Mouse (Mus musculus) T-helper 1 cell (primary cell): ENCODE measurements at regions not wholly inside any gene's neighbourhood (a gene's known extent, or its start where the extent isn't known, plus 50 kb on each side); places are given as distances from the start of the nearest gene placed in this dataset.

ENCODE experiments used
- in situ Hi-C: fragments of 300-600 bp; cut with MboI, MseI; formaldehyde crosslinking; loops from one replicate; pipeline ENCODE4 v1.15.1; 2025; ENCODE audit warnings: high pct_unique_total_duplicates

DNA sequence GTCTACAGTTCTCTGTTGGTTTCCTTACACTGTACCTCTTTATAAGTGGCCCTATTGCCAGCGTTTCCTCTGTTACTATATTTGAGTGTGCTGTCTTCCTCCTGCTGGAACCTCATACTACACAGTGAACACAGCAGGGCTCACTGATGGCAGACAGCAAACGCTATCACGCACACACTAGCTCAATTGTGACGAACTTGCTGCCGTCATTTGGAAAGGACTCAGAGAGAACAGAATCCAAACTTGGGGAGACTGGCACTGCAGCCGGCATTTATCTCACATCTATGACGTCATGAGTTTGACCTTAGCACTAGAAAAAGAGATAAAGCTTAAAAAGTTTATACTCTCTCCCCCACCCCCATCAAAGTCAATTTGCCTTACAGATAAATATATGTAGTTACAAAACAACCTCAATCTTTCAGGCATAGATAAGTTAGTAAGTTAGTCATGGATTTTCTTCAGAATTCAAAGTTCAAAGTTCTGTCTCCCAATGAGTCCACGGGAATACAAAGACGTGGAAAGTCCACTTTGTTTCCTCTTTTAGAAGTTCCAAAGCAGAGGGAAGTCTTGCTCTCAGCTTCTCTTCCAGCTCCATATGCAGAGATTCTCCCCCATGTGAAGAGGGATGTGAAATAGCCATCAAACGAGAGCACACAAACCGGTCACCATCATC is 196.8 kb downstream of the Sptssa start:
- in situ Hi-C loops, result no loop called here

DNA sequence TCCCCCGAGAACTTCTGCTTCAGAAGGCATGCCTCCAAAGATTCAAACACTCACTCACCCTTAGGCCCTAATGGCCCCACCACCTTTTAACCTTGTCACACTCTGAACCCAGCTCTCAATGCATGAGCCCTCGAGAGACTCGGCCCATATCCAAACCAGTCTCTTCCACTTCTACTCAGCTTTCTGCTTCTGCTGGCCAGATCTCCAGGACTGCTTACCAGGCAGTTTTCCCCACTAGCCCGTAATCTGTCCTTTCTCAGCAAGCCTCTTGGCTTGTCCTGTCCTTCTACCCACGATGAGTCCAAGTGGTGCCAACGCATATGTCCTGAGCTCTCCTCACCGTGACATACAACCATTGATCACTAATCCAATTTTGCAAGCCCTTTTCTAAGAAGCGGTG is 199.6 kb downstream of the Sptssa start:
- in situ Hi-C loops, result no loop called here

DNA sequence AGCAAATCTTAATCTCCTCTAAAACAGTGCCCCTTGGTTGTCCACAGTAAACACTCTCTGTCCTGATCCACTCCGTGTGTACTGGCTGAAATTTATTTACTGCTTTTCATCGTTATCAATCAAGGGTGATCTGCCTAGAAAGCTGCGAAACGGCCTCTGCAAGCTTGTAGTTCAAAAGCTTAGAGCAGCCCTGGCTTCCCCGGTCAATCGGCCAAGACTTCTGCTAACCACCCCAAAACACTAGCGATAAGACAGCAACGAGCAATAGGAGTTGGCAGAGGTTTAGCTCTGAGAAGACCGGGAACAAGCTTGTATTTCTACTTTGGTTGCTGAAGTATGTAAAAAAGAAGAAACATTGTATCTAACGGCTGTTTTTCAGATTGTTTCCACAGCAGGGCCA is 201.8 kb downstream of the Sptssa start:
- in situ Hi-C loops, result no loop called here

DNA sequence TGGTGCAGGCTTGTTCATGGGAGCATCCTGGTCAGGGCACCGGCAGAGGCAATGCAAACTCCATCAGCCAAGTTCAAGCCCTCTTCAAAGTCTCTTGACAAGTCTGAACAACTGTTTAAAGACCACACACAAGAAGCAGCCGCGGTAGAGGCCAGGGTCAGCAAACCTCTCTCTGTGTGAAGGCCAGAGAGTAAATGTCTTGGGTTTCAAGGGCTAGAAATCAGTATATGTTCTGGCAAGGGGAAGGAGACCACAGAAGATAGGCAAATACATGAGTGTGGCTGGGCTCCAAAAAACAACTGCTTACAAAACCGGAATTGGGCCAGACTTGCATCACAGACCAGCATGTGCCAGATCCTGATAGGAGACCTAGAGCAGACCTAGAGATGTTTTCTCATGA is 203.0 kb downstream of the Sptssa start:
- in situ Hi-C loops, result no loop called here

DNA sequence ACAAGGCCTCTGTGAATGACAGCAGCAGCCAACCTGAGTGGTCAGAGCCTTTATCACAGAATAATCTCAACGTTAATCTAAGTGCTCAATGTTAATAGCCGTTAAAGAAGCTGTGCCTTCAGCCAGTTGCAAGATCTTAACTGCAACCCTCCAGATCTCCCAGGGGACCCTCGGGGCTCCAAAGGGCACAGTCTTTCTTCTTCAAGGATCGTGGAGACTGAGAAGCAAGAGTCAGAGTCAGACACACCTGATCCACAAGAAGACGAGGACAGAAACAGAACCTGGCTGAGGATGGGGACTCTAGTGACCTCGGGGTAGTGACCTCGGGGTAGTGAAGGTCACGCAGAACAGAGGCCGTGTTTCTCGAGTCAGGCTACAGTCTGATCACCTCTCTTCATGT is 206.0 kb downstream of the Sptssa start:
- in situ Hi-C loops, result no loop called here

DNA sequence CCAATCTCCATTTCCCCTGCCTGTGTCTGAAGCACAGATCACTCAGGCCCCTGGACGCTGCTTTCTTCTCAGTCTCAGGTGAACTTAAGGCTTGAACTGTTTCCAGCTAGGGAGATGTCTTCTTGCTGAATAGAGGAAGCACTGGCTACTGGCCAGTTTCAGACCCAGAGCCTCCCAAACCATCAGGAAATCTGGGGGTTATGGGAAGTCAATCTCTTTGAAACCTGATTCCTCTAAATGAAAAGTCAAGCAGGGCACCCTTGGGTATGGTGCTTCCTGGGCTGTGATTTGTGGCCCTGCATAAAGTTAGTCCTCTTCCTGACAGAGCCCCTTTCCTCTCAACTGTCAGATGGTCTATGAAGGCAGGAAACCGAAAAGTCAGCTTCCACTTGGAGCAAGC is 208.2 kb downstream of the Sptssa start:
- in situ Hi-C loops, result no loop called here

DNA sequence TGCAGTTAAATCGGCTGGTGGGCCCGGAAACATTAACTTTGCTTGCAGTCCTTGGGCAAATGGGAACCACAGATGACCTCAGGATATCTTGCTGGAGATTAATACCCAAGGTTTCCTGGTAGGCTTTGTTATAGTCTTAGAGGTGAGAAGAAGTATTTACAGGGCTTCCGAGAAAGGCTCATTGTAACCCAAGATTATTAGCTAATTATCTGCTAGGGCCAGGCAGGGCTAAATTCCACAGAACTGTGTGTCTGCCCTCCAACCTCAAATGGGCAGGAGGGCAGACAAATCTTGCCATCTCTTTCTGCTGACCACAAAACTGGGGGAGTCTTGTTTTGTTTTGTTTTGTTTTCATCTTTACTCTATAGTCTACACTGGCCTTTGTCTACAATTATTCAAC is 209.0 kb downstream of the Sptssa start:
- in situ Hi-C loops, result no loop called here

DNA sequence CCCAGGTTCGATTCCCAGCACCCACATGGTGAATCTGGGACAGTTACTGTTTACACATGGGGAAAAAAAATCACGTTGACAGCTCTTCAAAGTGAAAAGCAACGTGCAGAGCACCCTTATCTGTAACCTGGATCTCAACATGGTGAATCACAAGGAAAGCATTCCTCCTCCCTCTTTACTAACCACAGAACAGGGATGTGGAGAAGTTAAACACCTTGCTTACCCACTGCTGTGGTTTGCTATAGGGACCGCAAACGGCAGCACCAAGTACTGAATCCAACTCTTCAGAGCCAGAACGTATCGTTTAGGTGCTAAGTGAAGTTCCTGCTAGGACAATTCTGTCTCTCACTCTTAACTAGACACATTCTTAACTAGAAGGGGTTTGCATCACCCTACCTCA is 210.0 kb downstream of the Sptssa start:
- in situ Hi-C loops, result no loop called here

DNA sequence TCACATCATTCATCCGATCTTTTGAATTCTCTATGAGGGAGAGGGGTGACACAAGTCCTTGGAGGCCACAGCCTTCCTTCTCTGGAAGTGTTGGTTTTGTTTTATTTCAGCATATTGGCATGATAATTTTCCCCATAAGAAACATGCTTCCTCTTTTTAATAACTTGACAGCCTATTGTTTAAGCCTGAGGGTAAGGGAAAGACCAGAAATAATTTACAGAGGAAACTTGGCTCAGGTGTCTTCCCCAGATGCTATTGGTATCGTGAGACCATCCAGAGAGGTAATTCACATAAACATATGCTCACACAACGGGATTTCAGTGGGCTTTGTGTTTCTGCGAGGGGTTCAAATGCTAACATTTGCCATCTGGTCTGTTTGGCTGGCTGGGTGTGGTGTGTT is 212.0 kb downstream of the Sptssa start:
- in situ Hi-C loops, result no loop called here

DNA sequence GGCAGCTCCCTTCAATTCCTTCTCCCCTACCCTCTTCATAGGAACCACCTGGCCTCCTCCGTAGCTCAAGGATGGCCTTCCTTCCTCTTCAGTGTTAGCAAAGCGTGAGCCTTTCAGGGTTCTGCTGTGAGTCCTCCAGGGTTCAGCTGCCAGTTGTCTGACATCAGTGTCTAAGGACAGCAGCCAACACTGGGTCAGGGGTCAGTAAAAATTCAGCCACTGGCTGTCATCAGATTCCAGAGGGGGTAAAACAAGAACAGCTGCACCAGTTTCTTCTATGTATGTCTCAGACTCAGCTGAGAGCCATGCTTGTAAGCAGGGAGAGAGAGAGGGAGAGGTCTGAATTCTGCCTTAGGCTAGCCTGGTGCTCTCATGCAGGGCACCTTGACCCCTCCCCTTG is 213.1 kb downstream of the Sptssa start:
- in situ Hi-C loops, result no loop called here

DNA sequence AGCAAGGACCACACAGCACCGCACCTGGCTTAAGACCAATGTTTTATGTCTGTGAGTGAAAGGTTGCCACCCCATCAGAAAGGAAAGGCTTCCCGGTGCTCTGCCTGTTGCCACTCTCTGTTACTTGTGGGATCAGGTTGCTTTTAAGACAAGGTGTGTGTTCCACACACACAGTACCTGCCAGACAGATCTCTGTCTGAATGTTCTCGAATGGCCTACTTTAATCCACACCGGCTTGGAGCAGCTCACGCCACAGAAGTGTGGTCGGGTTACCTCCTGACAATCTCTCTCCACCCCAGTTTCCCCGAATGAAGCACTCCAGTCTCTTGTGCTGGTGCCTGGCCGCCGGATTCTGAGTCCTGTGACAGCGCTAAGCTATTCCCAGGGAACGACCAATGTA is 214.0 kb downstream of the Sptssa start:
- in situ Hi-C loops, result no loop called here

DNA sequence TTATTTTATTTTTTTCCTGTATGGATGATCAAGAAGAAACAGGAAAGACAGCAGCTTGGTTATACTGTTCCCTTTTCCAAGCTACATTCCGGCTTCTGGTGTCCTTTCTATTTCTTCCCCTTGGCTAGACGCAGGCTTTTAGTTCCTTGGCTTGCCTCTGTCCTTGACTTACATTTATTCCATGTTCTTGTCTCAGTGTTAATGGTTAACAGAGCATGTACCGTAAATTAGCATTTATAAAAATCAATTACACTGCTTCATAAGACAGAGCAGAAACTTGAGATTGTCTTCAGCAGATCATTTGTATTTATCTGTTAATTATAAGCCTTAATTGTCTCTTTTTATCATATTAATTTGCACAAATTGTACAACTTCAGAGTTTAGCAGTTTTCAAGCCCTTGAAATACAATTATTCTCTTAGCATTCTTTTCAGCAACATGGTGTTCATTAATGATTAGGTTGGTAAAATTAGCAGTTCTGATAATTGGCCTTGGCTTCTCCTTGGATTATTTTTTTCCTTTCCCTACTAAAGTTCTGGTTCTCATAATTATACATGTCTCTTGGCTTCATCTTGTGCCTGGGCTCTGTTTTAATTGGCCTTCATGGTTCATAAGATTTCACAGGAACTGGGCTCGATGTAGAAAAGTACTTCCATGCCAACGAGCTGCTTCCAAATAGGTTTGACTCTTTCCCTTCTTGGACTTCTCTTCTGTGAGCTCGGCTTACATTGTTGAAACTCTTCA is 215.4 kb downstream of the Sptssa start:
- in situ Hi-C loops, result no loop called here

DNA sequence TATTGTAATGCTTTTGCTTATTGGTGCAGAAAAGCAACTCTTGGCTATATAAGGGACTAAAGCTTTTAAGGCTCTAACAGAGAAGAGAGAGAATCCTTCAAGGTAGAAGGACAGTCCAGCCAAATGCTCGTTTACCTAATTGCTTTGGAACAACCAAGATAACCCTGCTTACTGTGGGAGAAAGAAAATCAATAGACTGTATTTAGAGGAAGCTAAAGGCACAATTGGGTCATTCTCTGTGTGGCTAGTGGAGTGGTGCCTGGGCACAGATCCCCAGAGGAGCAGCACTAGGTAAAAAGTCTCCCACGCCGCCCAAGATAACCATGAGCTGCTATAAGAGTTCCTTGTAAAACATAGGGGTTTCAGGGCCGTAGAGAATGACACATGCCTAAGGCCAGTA is 217.6 kb downstream of the Sptssa start:
- in situ Hi-C loops, result no loop called here

DNA sequence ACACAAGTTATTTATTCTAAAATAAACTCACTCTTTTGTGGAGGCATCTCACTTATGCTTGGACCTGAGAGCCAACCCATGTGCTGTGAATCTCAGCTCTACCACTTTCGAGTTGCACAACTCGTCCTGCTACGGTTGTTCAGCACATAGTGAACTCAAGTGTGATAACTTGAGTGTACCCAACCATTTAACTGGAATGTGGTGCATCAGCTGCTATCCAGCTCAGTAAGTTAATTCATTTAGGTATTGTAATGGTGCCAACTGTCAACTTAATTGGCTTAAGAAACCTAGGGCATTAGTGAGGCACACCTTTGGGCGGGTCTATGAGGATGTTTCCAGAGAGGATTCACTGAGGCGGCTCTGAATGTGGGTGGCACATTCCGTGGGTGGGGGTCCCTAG is 221.6 kb upstream of the Egln3 start:
- in situ Hi-C loops, result no loop called here

DNA sequence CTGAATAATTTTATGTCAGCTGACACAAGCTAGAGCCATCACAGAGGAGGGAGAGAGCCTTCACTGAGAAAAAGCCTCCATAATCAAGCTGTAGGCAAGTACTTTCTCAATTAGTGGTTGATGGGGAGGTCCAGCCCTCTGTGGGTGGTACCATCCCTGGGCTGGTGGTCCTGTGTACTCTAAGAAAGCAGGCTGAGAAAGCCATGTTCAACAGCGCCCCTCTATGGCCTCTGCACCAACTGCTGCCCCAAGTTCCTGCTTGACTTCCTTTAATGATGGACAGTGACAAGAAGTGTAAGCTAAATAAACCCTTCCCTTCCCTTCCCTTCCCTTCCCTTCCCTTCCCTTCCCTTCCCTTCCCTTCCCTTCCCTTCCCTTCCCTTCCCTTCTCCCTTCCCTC is 211.2 kb upstream of the Egln3 start:
- in situ Hi-C loops, result no loop called here

DNA sequence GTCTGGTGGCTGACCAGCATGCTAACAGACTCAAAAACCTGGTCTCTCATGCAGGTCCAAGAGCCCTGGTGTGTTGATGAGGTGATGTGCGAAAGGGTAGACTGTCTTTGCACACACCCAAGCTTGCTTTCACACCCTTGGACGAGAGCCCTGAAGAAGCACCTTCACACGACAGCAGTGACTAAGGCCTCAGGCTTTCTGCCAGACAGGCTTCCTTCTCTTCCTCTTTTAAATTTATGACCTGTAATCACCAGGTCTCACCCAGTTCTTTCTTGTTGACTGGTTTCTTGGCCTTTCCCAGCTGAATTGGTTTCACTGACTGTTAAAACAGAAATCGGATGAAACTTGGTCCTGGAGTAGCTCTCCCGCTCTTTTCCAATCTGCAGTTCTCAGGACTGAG is 210.5 kb upstream of the Egln3 start:
- in situ Hi-C loops, result no loop called here

DNA sequence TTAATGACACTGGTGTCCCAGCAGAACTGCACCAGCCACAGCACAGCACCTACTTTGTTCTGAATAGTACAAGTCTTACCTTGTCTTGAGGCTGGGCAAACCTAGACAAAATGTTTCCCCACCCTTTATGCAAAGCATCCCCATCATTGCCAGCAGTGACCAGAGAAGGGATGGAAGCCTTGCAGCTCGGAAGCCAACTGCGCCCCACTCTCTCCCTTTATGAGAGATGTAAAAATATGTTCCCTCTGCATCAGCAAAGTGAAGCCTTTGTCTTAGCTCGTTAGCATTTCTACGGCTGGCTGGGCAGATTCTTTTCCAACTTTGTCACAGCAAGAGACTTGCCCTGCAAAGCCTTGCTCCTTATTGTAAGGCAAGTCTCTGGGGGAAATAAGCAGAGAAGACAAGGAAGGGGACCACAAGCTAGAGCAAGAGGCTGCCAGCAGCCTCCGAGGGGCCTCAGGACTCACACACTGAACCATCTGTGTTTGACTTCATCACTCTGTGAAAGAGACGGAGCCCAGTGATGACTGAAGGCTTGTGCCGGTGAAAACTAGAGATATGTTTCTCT is 206.5 kb upstream of the Egln3 start:
- in situ Hi-C loops, result no loop called here

DNA sequence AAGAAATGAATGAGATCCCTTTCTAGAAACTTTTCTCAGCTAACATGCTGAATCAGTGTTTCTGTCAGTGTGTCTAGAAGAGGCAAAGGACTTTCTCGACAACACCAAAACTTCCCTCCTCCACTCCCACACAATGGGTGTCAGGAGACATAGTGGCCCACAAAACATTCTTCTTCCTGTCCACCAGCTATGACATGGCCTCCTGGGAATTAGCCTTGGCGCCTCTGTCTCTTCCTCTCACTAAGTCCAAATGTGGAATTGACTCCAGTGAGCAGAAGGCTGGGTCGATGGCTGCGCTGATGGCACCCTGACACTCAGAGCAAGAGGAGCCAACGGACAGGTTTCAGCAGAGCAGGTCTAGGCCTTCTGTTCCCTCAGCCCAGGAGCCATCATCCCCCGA is 205.2 kb upstream of the Egln3 start:
- in situ Hi-C loops, result no loop called here

DNA sequence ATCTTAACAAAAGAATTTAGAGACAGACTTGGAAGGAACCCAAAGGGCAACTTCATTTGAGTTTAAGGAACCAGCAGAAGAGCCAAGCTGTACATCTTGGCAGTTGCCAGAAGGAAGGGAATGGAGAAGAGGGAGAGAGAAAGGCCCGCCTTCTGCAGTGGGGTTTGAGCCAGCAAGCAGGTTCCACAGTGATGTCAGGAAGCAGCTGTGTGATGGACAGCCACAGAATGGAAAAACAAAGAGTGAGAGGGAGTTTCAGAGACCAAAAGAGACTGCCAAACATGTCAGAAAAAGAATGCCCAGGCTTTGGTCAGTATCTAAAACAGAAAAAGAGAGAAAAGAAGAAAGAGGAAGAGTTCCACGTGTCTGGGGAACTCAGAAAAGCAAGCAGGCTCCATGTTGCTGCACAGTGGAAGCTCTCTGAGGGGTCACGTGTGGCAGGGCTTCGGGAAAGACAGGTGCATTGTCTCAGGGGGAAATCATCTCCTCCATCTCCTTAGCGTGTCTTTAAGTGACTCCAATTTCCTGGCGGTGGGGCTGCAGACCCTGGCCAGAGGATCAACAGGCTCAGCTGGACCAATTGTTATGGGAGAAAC is 203.7 kb upstream of the Egln3 start:
- in situ Hi-C loops, result no loop called here

DNA sequence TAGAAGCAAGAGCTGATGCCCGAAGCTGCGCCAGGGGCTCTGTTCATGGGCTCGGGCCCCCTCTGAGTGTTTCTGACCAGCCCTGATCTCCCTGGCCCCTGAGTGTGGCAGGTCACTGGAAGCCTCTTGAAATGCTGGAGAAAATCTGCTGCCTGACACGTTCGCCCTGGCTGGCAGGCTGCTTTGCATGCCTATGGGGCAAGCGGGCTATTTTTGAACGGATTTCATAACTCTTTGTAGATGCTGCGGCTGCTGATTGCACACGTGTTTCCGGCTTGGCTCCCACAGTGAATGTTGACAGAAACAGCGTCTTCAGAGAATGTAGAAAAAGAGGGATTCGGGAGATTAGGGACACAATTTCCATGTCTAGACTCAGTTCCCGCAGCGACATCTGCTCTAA is 201.4 kb upstream of the Egln3 start:
- in situ Hi-C loops, result no loop called here

DNA sequence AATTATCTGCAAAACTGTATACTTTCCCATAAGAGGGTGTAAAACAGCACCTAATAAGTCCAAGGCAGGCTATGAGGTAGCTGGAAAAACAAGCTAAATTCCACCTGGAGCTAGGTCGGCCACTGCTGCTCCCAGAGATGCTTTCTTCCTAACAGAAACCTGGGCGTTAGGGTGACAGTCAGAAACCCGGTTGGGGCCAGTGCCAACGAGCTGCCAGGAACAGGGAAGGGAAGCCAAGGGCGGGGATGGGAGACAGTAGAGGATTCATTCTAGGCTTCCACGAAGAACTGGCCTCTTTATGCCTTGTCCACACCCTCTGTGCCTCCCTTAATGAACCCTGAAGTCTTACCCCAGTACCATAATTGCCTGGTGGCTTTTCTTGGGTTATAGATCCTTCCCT is 198.9 kb upstream of the Egln3 start:
- in situ Hi-C loops, result no loop called here

DNA sequence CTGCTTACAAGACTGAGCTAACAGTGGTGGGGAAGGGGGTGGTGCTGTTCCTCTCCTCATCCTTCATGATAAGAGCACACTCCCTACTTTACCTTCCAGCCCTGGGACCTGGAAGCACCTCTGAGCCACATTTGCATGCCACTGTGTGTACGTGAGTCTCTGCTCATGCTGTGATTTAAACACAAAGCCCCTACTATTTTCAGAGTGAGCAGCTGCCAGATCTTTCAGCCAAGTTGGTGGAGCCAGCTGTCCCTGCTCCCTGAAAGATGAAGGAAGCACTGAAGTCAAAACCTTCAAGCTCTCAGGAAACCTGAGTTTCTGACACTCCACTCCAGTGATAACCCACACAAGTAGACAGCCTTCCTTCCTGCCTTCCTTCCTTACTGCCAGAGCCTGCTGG is 198.0 kb upstream of the Egln3 start:
- in situ Hi-C loops, result no loop called here

DNA sequence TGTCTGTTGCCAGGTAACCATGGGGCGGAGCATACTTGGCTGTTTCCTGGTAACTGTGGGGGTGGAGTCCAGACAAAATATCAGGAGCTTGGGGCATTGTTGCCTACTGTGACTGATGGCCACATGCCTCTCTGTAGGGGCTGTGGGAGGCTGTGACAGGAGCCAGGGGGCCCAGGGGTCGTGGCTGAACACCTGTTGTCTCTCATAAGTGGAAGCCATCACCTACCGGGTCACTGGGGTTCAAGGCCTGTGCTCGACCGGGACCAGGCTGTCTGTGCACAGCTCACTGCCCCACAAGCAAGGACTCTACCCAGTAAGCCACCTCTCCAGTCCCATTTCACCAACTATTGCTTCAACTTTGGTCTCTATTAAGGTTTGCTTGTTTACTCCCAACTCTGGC is 196.4 kb upstream of the Egln3 start:
- in situ Hi-C loops, result no loop called here
